Mouse (Mus musculus) forebrain, embryonic 12.5 days (tissue): ENCODE data around the gene Dnmt3a. TPM values are rescaled to one million over a fixed set of nuclear protein-coding genes. Genes with fewer than 3 reads are reported as not detected.

Experiments
- ATAC-seq: fragments of 200-750 bp; cut with Nextera tagmentation; 2 replicates; pipeline ENCODE4 v1.8.0; 2017; ENCODE audit warnings: moderate TSS enrichment; ENCODE audit not compliant: low FRiP score
- H3K27ac ChIP-seq: fragments of 300-500 bp; sonication (generic); 2 replicates; pipeline ENCODE4 v1.5.1; 2016; ENCODE audit warnings: mild to moderate bottlenecking
- H3K27me3 ChIP-seq: fragments of 300-500 bp; sonication (generic); 2 replicates; pipeline ENCODE4 v1.6.1; 2016; ENCODE audit warnings: mild to moderate bottlenecking
- H3K36me3 ChIP-seq: fragments of 300-500 bp; sonication (generic); replicated peaks from 2 replicates; pipeline ENCODE4 v1.6.1; 2016; ENCODE audit warnings: mild to moderate bottlenecking
- H3K4me1 ChIP-seq: fragments of 300-500 bp; sonication (generic); 2 replicates; pipeline ENCODE4 v1.6.1; 2016
- H3K4me2 ChIP-seq: fragments of 300-500 bp; sonication (generic); 2 replicates; pipeline ENCODE4 v1.6.1; 2016; ENCODE audit warnings: mild to moderate bottlenecking, moderate library complexity
- H3K4me3 ChIP-seq: fragments of 300-500 bp; sonication (generic); replicated peaks from 2 replicates; pipeline ENCODE4 v1.5.1; 2016; ENCODE audit warnings: mild to moderate bottlenecking
- H3K9ac ChIP-seq: fragments of 300-500 bp; sonication (generic); 2 replicates; pipeline ENCODE4 v1.6.1; 2016; ENCODE audit warnings: mild to moderate bottlenecking
- H3K9me3 ChIP-seq: fragments of 300-500 bp; sonication (generic); 2 replicates; pipeline ENCODE4 v1.6.1; 2016
- WGBS: fragments of 180-500 bp; shearing (Covaris S2); methylation state at CpG from one replicate; pipeline ENCODE4 v1.1.7; 2016; 5-methylcytosine and 5-hydroxymethylcytosine counted together
- polyA plus RNA-seq: library from polyadenylated mRNA; unstranded; fragments of >200 nt; fragmentation: Nextera tagmentation; extraction: Ambion mirVana; gene quantifications from 2 replicates; pipeline ENCODE4 v1.2.1, GENCODE M21; 2016

Gene Dnmt3a
- polyA plus RNA-seq, 1 experiment from 2014 or later = 146 TPM

- Histone ChIP-seq H3K4me2 (peak overlapping the region; percentile 85), H3K4me1 (peaks cover 13% of the 10 kb centered on the region), H3K27ac (peak overlapping the region; percentile 91), H3K27me3 (peaks cover 22% of the 10 kb centered on the region), H3K36me3 (peaks cover 3% of the 10 kb centered on the region; the same call in 1 of the 2 replicates), H3K9me3 (no peaks in the 10 kb centered on the region), H3K4me3 (peak overlapping the region; percentile 67), H3K9ac (peak overlapping the region; percentile 75)
- no peak for ATAC-seq
- 56% methylated on average over 4 of the region's 4 CpGs for WGBS
These were observed 154.7 kb downstream of the Dnmt3a start for GRCm38 (mm10) chr12:3960553-3960952.

Other genes starting within 250 kb of the Dnmt3a start
- 30.2 and 41.6 TPM in 2 replicates for gene Dtnb, start 233.6 kb upstream of the Dnmt3a start, polyA plus RNA-seq
- 7.3 and 8.8 TPM in 2 replicates for gene Pomc, start 148.9 kb downstream of the Dnmt3a start, polyA plus RNA-seq
- 24.5 and 27.2 TPM in 2 replicates for gene Efr3b, start 232.9 kb downstream of the Dnmt3a start, polyA plus RNA-seq